Mouse (Mus musculus): ENCODE measurements around the gene Nav2. TPM values are rescaled to one million over a fixed set of nuclear protein-coding genes. Genes with fewer than 3 reads are reported as not detected.

Nav2 gene
- polyA plus RNA-seq, 1 experiment from 2014 or later, result 19.7 TPM

- DNase-seq (peak; percentile 56), ATAC-seq (ENCODE audit: insufficient read depth) (no peak)
- no peaks in the 10 kb centered on the region for H3K36me3 ChIP-seq (ENCODE audit: insufficient read depth)
- 56% methylated on average over 24 of the region's 24 CpGs for WGBS
- H3K27ac ChIP-seq (ENCODE audit: low read depth), result no peak overlapping the region; the same call in 1 of the 2 replicates
- H3K4me3 ChIP-seq (ENCODE audit: low read depth, low read length), result no peak overlapping the region
- no peak for TF ChIP-seq CTCF (IDR thresholded peaks at IDR 0.05; ENCODE audit: low read depth)
- no peak overlapping the region for H3K4me2 ChIP-seq
- H3K9me3 ChIP-seq (ENCODE audit: low read depth, low read length), result no peaks in the 10 kb centered on the region
- no peaks in the 10 kb centered on the region for H3K27me3 ChIP-seq (ENCODE audit: insufficient read depth, low read length)
- 0 out of 2 replicates have a peak, but pooled peaks cover 11% of the 10 kb centered on the region for H3K4me1 ChIP-seq (ENCODE audit: insufficient read depth)
- H3K9ac ChIP-seq, result no peak overlapping the region; the same call in 1 of the 2 replicates
Measured at GRCm38 (mm10) chr7:48897539-48898163, 10.9 kb upstream of the Nav2 start.

- Histone ChIP-seq H3K27ac (ENCODE audit: low read depth) (peak overlapping the region; percentile 42; the same call in 1 of the 2 replicates), H3K27me3 (ENCODE audit: insufficient read depth, low read length) (no peaks in the 10 kb centered on the region), H3K9me3 (ENCODE audit: low read depth, low read length) (no peaks in the 10 kb centered on the region), H3K4me1 (ENCODE audit: insufficient read depth) (0 out of 2 replicates have a peak, but pooled peaks cover 11% of the 10 kb centered on the region), H3K9ac (no peak overlapping the region), H3K4me3 (ENCODE audit: low read depth, low read length) (no peak overlapping the region), H3K4me2 (0 out of 2 replicates have a peak overlapping the region, but pooled peaks have one; percentile 25), H3K36me3 (ENCODE audit: insufficient read depth) (no peaks in the 10 kb centered on the region)
- no peak for TF ChIP-seq CTCF (IDR thresholded peaks at IDR 0.05; ENCODE audit: low read depth)
- 42% methylated on average over 9 of the region's 9 CpGs for WGBS
- no peak for ATAC-seq (ENCODE audit: insufficient read depth)
- no peak for DNase-seq
Measured at GRCm38 (mm10) chr7:48898416-48898815, 10.1 kb upstream of the Nav2 start.

GRCm38 (mm10) chr7:48900408-48901167 lies 7.9 kb upstream of the Nav2 start:
- peak overlapping the region; percentile 25; the same call in 1 of the 2 replicates for H3K27ac ChIP-seq (ENCODE audit: low read depth)
- no peak overlapping the region for H3K4me2 ChIP-seq
- ATAC-seq (ENCODE audit: insufficient read depth), result no peak
- no peak overlapping the region for H3K4me3 ChIP-seq (ENCODE audit: low read depth, low read length)
- WGBS, result 66% methylated on average over 8 of the region's 8 CpGs
- 0 out of 2 replicates have a peak, but pooled peaks cover 5% of the 10 kb centered on the region for H3K4me1 ChIP-seq (ENCODE audit: insufficient read depth)
- no peak overlapping the region for H3K9ac ChIP-seq
- H3K27me3 ChIP-seq (ENCODE audit: insufficient read depth, low read length), result no peaks in the 10 kb centered on the region
- no peaks in the 10 kb centered on the region for H3K9me3 ChIP-seq (ENCODE audit: low read depth, low read length)
- TF ChIP-seq CTCF (IDR thresholded peaks at IDR 0.05; ENCODE audit: low read depth), result no peak
- no peaks in the 10 kb centered on the region for H3K36me3 ChIP-seq (ENCODE audit: insufficient read depth)
- no peak for DNase-seq

GRCm38 (mm10) chr7:48902454-48902853 lies 6.1 kb upstream of the Nav2 start:
- H3K36me3 ChIP-seq (ENCODE audit: insufficient read depth), result no peaks in the 10 kb centered on the region
- no peak overlapping the region for H3K9ac ChIP-seq
- no peak overlapping the region for H3K4me3 ChIP-seq (ENCODE audit: low read depth, low read length)
- no peak overlapping the region for H3K4me2 ChIP-seq
- H3K27me3 ChIP-seq (ENCODE audit: insufficient read depth, low read length), result no peaks in the 10 kb centered on the region
- no peaks in the 10 kb centered on the region for H3K9me3 ChIP-seq (ENCODE audit: low read depth, low read length)
- H3K27ac ChIP-seq (ENCODE audit: low read depth), result no peak overlapping the region
- H3K4me1 ChIP-seq (ENCODE audit: insufficient read depth), result 0 out of 2 replicates have a peak, but pooled peaks cover 5% of the 10 kb centered on the region
- TF ChIP-seq CTCF (IDR thresholded peaks at IDR 0.05; ENCODE audit: low read depth), result no peak
- no peak for DNase-seq
- 25% methylated on average over 2 of the region's 2 CpGs for WGBS
- no peak for ATAC-seq (ENCODE audit: insufficient read depth)

GRCm38 (mm10) chr7:48909342-48909671 lies 791 bp downstream of the Nav2 start:
- 42% methylated on average over 4 of the region's 4 CpGs for WGBS
- ATAC-seq (ENCODE audit: insufficient read depth) (no peak), DNase-seq (no peak)
- no peak overlapping the region for H3K27ac ChIP-seq (ENCODE audit: low read depth)
- no peak overlapping the region for H3K9ac ChIP-seq
- no peaks in the 10 kb centered on the region for H3K9me3 ChIP-seq (ENCODE audit: low read depth, low read length)
- no peaks in the 10 kb centered on the region for H3K27me3 ChIP-seq (ENCODE audit: insufficient read depth, low read length)
- H3K4me3 ChIP-seq (ENCODE audit: low read depth, low read length), result no peak overlapping the region
- no peak overlapping the region for H3K4me2 ChIP-seq
- H3K36me3 ChIP-seq (ENCODE audit: insufficient read depth), result no peaks in the 10 kb centered on the region
- 0 out of 2 replicates have a peak, but pooled peaks cover 4% of the 10 kb centered on the region for H3K4me1 ChIP-seq (ENCODE audit: insufficient read depth)
- no peak for TF ChIP-seq CTCF (IDR thresholded peaks at IDR 0.05; ENCODE audit: low read depth)

GRCm38 (mm10) chr7:48910282-48910681 lies 1.8 kb downstream of the Nav2 start:
- H3K4me1 ChIP-seq (ENCODE audit: insufficient read depth), result 0 out of 2 replicates have a peak, but pooled peaks cover 4% of the 10 kb centered on the region
- no peak overlapping the region for H3K4me2 ChIP-seq
- no peak for TF ChIP-seq CTCF (IDR thresholded peaks at IDR 0.05; ENCODE audit: low read depth)
- H3K9ac ChIP-seq, result no peak overlapping the region
- no peak for DNase-seq
- WGBS, result 70% methylated on average over 6 of the region's 6 CpGs
- no peaks in the 10 kb centered on the region for H3K36me3 ChIP-seq (ENCODE audit: insufficient read depth)
- ATAC-seq (ENCODE audit: insufficient read depth), result no peak
- no peaks in the 10 kb centered on the region for H3K27me3 ChIP-seq (ENCODE audit: insufficient read depth, low read length)
- no peak overlapping the region for H3K4me3 ChIP-seq (ENCODE audit: low read depth, low read length)
- H3K27ac ChIP-seq (ENCODE audit: low read depth), result no peak overlapping the region
- no peaks in the 10 kb centered on the region for H3K9me3 ChIP-seq (ENCODE audit: low read depth, low read length)

GRCm38 (mm10) chr7:48911146-48911545 lies 2.6 kb downstream of the Nav2 start:
- H3K27ac ChIP-seq (ENCODE audit: low read depth), result no peak overlapping the region
- 0 out of 2 replicates have a peak, but pooled peaks cover 4% of the 10 kb centered on the region for H3K4me1 ChIP-seq (ENCODE audit: insufficient read depth)
- H3K36me3 ChIP-seq (ENCODE audit: insufficient read depth), result no peaks in the 10 kb centered on the region
- ATAC-seq (ENCODE audit: insufficient read depth) (no peak), DNase-seq (no peak)
- no peak for TF ChIP-seq CTCF (IDR thresholded peaks at IDR 0.05; ENCODE audit: low read depth)
- H3K9me3 ChIP-seq (ENCODE audit: low read depth, low read length), result no peaks in the 10 kb centered on the region
- H3K4me2 ChIP-seq, result no peak overlapping the region
- no peak overlapping the region for H3K4me3 ChIP-seq (ENCODE audit: low read depth, low read length)
- H3K9ac ChIP-seq, result no peak overlapping the region
- H3K27me3 ChIP-seq (ENCODE audit: insufficient read depth, low read length), result no peaks in the 10 kb centered on the region
